Mouse (Mus musculus) hindlimb bud, embryonic 11.5 days (tissue): ENCODE results near the gene Adad2.

ENCODE experiments used
- DNase-seq: peaks from one replicate; pipeline ENCODE4 v3.0.0-alpha.2; 2012; ENCODE audit warnings: low read depth, low spot score; ENCODE audit errors: extremely low spot score

The Adad2 gene

DNA sequence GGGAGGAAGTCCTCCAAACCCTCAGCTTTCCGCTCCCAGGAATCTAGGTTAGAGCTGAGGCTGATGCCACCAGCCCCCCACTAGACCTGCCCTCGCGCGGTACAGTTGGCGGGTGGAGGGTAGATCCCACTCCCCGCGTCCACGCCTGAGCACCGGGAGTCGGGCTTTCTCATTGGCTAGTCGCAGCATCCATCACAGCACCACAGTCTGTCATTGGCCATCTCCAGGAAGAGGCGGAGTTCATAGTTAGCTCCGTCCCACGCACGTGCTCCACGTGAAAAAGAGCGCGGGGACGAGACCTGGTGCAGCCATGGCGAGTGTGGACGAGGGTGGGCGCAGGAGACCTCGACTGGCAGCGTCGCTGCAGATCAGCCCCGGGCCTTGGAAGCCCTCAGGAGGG, at the start of gene Adad2:
Gene Adad2 (plus strand): TSS at position 277 of the 400 bp plus-strand sequence.
- DNase-seq = no peak

DNA sequence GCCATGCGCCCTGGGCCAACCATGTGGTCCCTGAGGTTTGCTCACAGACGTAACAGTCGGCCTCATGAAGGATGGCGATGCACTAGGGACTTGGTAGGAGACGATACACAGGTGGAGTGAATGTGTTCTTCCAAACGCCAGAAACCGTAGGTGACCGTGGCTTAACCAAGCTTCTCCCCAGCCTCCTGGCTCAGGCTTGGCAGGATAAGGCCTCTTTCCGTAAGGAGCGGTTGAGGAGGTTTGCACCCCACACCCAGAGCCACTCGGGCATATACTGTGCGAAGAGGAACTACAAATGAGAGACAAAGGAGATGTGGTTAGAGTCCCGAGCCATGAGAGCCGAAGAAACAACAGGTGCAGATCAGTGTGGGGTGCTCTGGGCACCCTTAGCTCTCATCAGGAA, 48.7 kb upstream of the Adad2 start:
- DNase-seq = no peak

DNA sequence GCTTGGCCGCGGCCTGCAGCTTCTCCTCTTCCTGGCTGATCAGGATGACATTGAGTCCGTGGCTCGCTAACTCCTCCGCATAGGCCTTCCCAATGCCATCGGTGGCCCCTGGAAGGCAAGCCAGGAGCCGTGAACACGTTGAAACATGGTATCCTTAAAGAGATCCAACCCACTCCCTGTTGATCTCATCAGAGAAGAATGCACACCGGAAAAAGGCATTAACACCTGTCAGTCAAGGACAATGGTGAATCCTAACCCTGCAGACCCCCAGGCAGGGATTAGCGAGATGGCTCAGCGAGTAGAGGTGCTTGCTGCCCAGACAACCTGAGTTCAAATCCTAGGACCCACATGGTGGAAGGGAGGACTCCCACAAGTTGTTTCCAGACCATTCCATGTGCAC, 46.2 kb upstream of the Adad2 start:
- DNase-seq = no peak

DNA sequence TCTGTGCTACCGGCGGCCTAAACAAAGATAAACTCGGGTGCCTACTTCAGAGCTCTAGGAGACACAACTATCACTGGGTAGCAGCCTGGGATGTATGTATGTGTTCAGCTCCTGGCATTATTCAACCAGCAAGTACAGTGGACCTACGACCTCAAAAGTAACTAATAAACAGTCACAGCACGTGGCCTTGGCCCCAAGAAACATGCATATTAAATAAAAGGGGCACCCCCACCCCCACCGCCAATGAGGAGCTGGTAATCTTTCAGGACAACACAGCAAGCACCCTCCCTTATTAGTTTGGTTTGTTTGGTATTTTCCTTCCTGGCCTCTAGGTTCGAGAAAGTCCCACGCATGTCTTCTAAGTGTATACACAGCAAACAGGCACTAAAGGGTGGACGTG, 44.3 kb upstream of the Adad2 start:
- no peak for DNase-seq

DNA sequence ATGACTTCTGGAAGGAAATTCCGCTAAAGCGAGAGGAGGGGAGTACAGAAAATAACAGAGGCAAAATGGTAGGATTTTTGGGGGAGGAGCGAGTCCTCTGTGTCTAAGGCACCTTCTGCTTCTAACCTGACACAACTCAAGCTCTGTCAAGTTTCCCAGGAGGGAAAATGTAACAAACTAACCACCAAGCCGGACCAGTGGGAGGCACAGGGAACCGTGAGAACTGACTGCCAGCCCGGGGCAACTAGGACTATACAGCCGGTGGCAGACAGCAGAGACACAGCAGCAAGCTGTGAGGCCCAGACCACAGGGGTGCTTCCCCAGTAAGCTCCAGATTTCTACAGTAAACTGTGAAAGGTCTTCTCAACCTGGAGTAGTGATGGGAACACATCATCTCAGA, 43.6 kb upstream of the Adad2 start:
- no peak for DNase-seq

DNA sequence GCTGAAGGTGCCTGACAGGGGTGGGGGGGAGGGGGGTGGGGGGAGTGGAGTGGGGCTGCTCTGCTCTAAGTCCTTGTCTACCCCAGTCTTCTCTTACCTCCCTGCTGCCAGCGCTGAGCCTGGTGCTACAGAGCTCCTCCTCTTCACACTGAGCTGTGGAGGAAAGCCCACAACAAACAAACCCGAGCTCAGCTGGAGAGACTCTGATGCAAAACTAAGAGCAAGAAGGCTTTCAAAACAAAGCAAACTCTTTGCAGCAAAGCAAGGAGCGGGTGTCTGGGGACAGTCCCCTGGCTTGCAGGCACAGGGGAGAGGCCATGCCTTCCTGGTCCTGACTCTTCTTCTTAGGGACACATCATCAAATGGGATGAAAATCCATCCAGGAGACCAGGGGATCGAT, 42.7 kb upstream of the Adad2 start:
- no peak for DNase-seq

DNA sequence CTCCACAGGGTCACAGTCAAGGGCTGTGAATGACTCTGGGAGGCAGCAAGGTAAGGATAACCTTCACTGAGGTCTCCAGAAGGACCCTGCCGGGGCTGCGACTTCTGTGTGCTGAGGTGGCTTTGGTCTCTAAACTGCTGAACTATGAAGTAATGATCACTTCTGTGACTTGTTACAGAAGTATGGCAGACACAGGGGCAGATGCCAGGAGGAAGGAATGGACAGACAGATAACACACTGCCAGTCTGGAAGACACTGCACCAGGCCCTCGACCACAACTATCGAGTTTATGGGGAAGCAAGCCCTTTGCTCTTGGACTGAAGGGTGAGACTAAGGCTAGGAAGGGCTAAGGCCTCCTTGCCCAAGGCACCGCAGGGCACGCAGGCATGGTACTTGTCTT, 41.4 kb upstream of the Adad2 start:
- no peak for DNase-seq

DNA sequence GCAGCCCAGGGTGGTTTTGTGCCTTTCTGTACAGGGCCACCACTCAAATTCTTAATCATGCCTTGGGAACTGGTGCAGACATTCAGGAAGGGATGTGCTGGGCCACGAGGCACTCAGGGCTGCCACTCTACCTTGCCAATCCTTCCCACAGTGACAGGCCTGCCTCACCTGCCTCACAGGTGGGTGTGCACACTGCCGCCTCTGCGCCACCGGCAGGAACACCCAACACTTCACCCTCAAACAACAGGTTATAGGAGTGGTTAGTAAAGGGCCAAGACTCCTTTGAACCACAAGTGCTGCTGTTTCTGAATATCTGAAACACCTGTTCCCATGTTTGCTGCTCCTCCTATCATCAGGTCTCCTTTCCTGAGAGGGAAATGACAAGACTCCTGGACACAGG, 40.1 kb upstream of the Adad2 start:
- no peak for DNase-seq

DNA sequence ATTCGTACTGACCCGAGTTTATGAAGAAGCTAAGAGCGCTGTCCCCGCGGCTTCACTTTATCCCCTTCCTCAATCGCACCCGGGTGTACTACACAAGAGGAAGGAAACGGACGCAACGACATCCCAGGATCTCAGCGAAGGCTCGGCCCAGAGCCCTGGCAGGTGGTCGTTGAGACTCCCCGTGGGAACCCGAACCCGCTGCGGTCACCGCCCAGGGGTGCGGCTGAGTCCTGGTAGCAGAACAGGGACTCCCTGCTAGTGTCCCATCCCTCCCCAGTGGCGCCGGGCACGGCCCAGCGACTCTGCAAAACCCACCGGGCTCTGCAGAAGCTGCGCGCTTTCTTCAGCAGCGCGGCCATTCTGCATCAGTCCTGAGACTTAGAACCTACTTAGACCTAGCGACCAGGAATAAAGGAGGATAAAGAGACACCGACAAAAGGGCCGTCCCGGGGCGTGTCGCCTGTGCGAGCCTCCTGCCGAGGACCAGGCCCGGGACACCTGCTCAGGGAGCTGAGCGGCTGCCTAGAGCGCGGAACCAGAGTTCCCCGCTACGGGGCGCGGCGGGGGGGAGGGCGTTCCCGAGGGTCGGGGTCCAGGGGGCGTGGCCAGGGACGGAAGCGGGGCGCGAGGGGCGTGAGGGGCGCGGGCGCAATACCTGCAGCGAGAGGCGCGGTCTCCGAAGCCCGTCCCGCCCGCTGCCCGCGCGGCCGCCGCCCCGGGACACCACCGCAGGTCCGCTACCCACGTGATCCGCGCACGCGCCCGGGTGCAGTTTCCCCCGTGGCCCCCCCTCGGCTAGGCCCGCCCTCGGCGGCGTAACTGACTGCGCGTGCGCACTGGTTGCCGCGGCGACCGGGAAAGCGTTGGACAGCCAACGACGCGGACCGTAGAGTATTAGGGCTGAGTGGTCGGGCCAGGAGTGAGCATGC, 37.8 kb upstream of the Adad2 start, which contains the start of the genes Hsdl1 and Dnaaf1:
Gene Hsdl1 (minus strand): TSS at position 747 of the 929 bp plus-strand sequence.
Gene Dnaaf1 (plus strand): TSS at position 799 of the 929 bp plus-strand sequence.
- no peak for DNase-seq

DNA sequence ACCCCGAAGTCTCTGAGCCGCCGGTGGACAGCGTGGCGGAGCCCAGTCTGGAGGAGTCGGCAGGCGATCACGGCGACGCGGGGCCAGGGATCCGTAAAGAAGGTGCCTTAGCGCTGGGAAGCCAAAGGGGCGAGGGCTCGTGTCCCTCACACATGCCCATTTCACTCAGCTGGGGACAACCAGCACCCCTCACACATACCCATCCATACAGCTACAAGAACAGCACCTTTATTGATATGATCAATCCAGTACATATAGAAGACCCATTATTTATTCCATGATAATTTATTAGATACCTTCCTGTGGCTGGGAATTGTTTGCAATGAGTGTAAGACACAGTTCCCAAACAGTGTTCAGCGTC, 37.2 kb upstream of the Adad2 start:
- no peak for DNase-seq

DNA sequence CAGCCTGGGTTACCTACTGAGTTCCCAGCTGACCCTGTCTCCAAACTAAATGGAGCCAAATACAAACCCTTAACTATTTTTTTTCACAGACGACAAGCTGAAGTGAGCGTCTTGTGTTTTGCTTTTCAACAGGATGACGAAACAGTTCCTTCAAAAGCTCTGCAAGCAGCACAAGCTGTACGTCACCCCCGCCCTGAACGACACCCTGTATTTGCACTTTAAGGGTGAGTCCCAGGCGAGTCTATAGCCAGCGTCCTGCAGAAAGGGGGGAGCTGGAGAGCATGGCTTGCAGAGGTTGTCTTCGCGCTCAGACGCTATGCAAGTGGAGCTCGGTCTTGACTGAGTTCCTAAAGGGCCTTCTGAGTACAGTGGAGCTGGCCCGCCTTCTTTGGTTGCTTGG, 33.5 kb upstream of the Adad2 start:
- no peak for DNase-seq

DNA sequence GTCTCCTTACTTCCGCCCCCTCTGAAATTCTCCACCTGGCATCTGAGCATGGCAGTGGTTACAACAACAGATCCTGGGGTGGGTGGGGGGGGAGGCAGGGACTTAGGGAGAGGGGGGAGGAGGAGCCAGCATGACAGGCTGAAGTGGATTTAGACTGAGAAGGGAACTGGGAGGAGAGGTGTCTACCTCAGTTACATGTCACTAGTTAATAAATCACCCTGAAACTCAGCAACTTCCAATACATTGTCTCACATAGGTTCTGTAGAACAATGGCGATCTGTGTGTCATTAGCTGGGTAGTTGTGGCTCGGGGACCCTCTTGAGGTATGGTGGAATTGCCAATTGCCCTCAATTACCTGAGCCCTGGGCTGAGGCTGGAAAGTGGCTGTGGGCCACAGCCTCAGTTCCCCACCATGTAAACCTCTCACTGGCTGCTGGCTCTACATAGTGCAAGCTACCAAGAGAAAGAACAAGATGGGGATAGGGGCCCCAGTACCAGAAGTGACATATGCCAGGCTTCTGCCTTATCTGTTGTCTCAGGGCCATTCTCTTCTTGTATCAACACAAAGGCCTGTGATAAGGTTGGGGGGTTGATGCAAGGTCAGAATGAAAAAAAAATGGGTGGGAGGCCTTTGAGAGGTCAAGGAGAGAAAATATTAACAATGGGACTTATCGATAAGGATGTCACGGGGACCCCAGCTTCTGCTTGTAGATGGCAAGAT, 31.9 kb upstream of the Adad2 start:
- DNase-seq = no peak

DNA sequence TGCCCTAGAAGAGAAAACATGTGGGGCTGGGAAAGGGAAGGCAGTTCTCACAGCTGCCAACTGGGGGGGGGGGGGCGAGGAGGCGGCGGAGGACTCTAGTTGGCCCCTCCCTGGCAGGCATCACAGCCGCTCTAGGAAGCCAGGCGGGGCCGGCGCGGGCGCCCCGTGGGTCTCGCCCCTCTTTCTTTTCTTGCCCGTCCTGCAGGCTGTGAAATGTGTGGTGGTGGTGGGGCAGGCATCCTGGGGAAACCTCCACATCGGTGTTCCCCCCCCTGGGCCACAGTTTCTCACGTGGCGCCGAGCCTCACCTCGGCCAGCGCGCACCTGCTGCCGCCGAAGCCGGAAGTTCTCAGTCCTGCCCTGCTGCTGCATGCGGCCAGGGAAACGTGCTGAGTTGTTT, 26.6 kb upstream of the Adad2 start:
- no peak for DNase-seq

DNA sequence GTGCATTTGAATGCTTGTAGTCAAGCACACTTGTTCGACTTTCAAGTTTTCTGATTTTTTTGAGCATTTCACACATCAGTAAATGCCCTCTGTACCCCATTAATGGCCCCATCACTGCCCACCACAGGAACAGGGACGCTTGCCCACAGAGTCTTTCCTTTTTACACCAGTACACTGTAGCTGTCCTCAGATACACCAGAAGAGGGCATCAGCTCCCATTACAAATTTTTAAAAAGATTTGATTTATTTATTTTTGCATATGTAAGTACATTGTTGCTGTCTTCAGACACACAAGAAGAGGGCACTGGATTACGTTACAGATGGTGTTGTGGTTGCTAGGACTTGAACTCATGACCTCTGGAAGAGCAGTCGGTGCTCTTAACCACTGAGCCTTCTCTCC, 24.2 kb upstream of the Adad2 start:
- DNase-seq = no peak

DNA sequence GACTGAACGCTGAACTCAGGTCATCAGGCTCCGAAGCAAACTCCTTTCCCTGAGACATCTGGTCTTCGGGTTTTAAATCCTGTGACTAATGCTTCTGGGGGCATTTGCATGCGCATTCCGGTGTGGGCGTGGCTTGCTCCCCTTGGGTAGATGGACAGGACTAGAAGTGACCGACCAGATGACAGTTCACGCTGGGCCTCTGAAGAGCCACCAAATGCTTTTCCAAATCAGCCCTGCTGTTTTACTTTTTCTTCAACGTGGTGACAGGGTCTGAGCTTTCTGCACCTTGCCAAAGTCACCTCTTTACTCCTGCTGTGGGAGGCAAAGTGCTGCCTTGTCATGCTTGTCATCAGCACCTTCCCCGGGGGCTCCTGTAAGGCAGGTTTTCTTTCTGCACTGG, 23.7 kb upstream of the Adad2 start:
- DNase-seq = no peak

DNA sequence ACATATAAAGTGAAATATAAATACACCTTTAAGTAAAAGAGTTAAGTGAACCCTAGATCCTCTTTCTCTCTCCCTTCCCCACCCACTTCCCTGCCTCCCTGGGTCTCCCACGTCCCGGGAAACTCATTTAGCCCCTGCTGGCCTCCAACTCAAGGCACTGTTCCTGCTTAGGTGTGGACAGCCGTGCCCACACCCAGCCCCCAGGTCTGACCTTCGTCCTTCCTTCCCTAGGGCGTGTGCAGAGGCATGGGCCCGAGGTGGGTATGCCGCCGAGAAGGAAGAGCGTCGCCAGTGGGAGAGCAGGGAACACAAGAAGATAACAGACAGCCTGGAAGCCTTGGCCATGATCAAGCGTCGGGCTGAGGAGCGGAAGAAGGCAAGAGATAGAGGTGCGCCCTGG, 22.2 kb upstream of the Adad2 start:
- no peak for DNase-seq

DNA sequence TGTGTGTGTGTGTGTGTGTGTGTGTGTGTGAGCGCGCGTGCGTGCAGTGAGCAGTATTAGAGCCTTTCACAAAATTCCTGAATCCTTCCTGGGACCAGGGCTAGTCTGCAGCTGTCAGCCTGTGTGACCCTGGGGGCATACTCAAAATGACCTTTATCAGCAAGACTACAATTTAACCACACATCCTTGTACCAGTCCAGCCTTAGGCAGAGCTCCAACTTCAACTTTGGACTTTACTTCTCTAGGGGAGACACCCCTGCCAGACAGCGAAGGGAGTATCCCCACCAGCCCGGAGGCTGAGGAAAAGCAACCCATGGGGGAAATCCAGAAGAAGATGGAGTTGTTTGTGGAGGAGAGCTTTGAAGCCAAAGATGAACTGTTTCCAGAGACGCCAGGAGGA, 21.1 kb upstream of the Adad2 start:
- no peak for DNase-seq

DNA sequence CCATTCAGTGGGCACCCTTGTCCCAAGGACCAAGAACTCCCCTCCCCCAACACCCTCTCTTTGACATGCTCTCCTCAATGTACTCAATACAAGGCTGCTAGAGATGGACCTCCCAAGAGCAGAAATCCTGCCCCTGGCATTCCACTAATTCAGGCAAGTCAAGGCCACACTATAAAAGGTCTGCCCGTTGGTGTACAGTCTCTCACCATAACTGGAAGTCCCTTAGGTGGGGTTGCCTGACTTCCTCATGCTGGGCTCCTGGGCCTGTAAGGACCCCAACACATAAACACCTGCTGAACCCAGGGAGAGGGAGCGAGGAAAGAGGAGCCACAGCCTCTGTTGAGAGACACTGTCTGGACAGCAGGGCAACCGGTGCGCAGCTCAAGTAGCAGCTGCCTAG, 8.8 kb upstream of the Adad2 start:
- no peak for DNase-seq

DNA sequence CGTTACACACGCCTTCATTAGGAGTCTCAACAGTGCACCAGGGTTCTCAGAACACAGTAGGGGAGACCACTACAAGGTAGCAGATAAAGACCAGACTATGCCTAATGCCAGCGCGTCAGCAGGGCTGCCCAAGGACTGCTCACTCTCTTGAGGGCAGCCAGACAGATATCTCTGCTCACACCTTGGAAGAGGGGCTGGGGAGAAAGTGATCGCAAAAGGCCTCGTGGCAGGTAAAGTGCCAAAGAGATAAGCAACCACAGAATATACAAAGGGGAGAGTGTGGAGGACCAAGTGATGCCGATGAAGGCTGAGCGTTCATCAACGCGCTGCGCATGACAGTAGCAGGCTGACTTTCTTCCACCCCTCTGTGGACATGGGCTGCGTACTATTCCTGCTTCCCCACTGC, 8.1 kb upstream of the Adad2 start:
- DNase-seq = no peak

DNA sequence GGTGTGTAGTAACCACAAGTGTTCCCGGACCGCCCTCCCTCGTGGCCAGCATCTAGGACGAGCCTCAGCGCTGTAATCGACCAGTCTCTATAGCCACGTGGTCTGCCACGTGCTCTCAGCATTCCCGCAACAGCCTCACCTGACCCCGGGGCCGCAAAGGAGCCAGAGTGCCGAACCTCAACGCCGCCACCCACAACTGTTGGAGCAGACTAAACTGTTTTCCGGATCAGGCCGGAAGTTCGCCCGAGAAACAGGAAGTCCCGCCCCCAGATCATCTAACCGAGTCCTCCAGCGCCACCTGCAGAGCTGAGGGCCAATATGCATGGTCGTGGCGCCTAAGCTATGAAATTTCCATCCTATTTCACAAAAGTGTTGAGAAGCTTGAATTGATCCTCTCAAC, 7.6 kb upstream of the Adad2 start, which contains the start of gene Taf1c:
Gene Taf1c (minus strand): TSS at position 227 of the 400 bp plus-strand sequence.
- peak; percentile 77 for DNase-seq

DNA sequence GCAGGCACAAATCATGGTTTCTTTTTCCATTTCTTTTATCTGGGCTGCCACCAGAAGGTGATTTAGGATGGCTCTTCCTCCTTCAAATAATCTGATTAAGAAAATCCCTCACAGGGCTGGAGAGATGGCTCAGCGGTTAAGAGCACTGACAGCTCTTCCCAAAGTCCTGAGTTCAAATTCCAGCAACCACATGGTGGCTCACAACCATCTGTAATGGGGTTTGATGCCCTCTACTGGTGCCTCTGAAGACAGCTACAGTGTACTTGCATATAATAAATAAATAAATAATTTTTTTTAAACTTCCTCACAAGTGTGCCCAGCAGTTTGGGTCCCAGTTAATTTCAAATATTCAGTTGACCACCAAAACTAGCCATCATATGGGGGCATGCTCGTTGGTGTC, 6.3 kb upstream of the Adad2 start:
- DNase-seq = no peak

DNA sequence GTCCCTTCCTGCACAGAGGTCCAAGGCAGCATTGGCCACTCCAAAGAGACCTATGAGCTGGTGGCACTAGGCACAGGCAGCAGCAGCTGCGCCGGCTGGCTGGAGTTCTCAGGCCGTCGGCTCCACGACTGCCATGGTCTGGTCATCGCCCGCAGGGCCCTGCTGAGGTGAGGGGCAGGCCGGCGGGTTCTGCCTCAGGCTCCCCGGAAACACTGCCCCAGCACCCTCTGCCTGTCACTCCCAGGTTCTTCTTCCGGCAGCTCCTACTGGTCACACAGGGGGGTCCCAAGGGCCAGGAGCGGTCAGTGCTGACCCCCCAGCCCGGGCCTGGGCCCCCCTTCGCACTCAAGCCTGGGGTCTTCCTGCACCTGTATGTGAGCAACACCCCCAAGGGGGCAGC, 2.5 kb downstream of the Adad2 start:
- no peak for DNase-seq
